Mouse (Mus musculus) telencephalon, adult 2 months (tissue): ENCODE measurements around the gene Myo10.

Experiments
- DNase-seq: peaks from one replicate; pipeline ENCODE4 v3.0.0-alpha.2; 2011; ENCODE audit warnings: low read depth, low spot score

Gene Myo10

GRCm38 (mm10) chr15:25611178-25611577 is 11.1 kb upstream of the Myo10 start:
- DNase-seq, result no peak

DNA sequence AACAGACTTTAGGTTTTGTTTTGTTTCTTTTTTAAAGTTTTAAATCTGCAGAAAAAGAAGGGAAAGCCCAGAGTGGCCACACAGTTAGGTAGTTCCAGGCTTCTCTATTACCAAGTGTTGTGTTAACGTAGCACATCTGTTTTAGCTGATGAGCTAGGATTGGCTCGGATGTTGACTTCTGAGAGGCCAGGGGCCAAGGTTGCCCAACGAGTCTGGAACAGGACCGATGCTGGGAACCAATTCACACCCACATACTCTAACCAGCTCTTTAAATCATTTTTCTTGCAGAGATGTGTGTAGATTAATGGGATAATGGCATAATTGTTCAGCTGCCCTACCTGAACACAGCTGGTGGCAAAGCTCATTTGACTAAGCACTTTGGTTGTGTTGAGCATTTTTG is 1.8 kb upstream of the Myo10 start:
- DNase-seq, result no peak

GRCm38 (mm10) chr15:25621351-25622199 is 750 bp upstream of the Myo10 start:
- DNase-seq, result no peak

- DNase-seq, result no peak
These were observed 644 bp downstream of the Myo10 start for GRCm38 (mm10) chr15:25622867-25623471.

DNA sequence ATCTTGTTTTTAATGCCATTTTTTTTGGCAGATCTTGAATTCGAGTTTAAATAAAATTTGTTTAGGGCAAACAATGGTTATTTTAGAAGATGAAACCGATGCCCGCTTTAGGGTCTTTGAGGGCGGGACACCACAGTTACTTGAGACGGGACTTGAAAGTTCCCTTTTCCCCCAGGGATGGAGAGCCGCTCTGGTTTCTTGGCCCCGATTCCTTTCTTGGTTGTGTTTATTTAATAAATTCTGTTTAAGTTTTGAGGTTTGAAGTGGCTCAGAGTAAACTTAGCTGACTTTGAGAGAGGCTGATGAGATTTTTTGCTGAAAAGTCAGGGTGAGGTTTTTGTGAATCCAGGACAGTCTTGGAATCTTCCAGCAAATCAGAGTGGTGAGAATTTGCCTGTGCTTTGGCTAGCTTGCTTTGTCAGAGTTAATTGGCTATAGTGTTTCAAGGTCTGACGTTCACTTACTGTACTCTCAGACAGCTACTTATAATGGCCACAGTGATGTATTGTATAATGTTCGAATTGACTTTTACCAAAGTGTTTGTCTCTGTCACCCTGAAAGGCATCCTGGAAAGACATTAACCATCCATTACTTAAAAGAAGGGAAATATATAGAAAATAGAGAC is 1.3 kb downstream of the Myo10 start:
- no peak for DNase-seq

DNA sequence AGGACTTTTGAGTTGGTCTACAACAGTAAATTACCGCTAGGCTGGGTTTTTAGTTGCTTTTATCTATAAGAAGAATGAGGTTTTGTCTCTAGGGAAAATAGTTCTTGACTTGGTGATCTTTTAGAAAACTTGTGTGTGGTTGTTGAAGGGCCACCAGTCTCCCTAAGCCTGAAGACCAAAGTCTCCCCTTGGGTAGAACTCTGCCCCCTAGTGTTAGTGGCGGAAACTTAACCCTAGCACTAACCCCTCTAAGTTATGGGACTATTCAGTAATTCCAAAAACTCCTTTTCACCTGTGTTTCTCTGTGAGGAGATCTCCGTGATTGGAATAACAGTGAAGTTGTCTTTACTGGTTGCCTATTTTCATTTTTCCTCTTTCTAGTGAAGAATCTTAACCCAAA is 1.9 kb downstream of the Myo10 start:
- no peak for DNase-seq

GRCm38 (mm10) chr15:25625471-25625870 is 3.1 kb downstream of the Myo10 start:
- DNase-seq, result no peak

- no peak for DNase-seq
These were observed 4.7 kb downstream of the Myo10 start for GRCm38 (mm10) chr15:25627012-25627411.

DNA sequence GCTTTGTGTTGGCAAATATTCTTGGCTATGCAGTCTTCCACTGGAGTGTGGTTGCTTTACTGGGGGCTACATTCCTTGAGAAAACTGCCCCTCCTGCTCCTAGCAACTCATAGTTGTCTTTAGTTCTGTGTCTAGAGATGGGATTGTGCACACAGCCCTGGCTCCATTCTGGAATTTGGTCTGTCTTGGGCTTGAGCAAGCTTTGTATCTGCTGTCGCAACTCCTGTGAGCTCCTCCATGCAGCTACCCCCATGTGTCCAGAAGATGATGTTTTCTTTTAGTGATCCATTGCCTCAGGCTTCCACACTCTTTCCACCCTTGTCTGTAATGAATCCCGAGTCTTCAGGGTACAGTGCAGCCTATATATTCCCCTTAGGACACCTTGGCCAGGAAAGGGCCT is 5.9 kb downstream of the Myo10 start:
- DNase-seq, result no peak

DNA sequence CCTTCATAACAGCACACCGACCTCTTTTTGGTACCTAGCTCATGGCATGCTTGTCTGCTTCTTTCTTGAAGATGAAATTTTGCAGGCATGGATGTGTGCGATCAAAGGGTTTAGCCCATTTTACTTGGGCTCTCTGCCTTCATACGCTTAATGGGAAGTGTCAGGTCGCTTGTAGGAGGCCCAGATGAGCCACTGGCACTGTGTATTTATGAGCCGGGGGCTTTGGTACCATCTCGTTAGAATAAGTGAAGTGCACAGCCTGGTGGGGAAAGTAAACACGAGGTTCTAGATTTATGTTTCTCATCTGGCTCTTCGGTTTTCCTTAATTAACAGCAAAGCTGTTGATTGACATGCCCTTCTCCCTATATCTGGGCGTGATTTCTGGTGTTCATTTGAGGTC is 8.4 kb downstream of the Myo10 start:
- DNase-seq, result no peak

DNA sequence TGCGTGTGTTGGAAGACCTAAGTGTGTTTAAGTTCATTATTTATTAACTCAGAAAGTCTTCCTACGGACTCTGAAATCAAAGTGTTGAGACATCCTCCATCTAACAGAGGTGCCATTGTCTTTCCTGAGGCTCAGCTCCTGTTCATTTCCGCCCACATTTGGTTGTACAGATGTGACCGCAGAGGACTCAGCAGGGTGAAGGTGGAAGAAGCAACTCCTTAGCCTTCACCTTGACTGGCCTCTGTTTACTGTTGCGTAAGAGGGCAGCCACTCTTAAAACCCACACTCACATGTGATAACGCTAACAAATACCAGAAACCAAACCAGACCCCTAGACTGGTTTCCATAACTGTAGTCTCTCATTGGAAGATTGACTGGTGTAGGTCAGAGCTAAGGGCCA is 9.0 kb downstream of the Myo10 start:
- DNase-seq, result no peak

DNA sequence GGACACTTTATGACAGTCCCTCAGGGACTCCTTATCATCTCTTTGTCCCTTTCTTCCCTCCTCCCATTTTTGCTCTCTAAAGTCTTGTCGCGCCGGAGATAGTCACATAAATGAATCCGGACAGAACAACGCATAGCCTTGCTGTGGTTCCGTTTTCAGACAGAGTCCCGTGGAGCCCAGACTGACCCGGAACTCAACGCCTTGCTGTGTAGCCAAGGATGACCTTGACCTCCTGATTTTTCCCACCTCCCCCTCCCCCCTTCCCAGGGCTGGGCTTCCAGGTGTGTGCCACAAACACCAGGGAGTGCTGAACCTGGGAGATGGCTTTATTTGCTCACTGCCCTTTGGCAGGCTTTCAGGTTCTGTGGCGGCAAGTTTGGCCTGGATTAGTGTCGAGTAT is 10.6 kb downstream of the Myo10 start:
- no peak for DNase-seq

- no peak for DNase-seq
These were observed 11.5 kb downstream of the Myo10 start for GRCm38 (mm10) chr15:25633674-25634340.

DNA sequence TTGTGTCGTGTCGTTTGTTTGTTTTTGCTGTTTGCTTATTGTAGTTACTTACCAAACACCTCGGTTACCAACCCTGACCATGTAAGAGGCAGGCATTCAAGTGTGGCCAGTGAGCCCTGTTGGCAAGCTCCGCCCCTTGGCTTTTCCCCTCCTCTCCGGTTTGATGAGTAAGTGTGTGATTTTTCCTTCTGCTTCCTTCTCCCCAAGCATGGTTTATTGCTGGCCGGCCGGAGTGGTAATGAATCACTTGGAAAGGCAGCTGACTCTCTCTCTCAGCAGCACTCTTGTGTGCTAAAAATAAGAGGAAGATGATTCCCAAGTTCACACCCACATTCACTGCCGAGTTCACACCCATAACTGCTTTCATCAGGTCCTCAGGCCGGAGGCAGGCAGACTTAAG is 15.4 kb downstream of the Myo10 start:
- DNase-seq, result peak; percentile 79

DNA sequence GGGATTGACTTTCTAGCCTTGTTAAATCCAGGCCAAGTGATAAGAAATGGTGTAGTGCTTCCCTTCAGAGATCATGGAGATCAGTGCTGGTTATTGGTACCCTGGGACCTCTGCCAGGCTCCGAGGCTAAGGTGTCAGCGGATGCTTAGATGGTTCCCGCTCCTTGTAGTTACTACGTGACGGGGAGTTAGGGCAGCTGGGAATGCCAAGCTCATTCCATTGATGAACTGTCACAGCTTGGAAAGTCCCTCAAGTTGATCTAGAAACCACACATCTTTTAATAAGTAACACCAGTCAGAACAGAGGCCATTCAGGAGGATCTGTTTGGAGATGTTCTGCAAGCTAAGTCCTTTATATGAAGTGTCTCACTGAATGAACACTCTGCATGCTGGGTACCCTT is 16.9 kb downstream of the Myo10 start:
- no peak for DNase-seq

GRCm38 (mm10) chr15:25640840-25641752 is 18.8 kb downstream of the Myo10 start:
- DNase-seq, result no peak

GRCm38 (mm10) chr15:25642214-25643058 is 20.1 kb downstream of the Myo10 start:
- DNase-seq, result no peak

GRCm38 (mm10) chr15:25645862-25646261 is 23.5 kb downstream of the Myo10 start:
- DNase-seq, result no peak

GRCm38 (mm10) chr15:25648287-25648686 is 26.0 kb downstream of the Myo10 start:
- no peak for DNase-seq

DNA sequence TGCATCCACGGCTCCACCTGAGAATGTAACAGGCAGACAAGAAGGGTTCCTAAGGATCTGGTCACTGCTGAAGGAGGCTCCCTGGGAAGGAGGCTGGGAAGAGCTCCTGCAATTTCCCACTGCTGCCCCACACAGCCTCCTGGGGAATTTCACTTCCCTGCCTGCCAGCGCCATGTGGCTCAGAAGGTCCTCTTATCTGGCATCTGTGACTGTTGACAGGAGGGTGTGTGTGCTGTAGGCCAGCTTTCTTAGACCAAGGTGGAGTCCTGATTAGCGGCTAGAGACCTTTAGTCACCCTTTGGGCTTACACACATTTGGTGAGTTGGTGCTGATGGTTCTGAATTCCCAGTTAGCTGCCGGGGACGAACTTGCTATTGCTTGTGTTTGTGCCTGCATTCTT is 28.0 kb downstream of the Myo10 start:
- DNase-seq, result no peak
